Mouse (Mus musculus): ENCODE measurements at regions not wholly inside any gene's neighbourhood (a gene's known extent, or its start where the extent isn't known, plus 50 kb on each side); places are given as distances from the start of the nearest gene placed in this dataset.

GRCm38 (mm10) chr7:117887288-117887687 is 228.7 kb downstream of the Rps15a start:
- Histone ChIP-seq H3K9ac (ENCODE audit: insufficient read depth, low read depth) (no peak overlapping the region), H3K27ac (ENCODE audit: insufficient read depth, low read depth) (no peak overlapping the region), H3K4me2 (ENCODE audit: insufficient read depth, low read depth, poor library complexity, severe bottlenecking) (no peak overlapping the region), H3K9me3 (replicated peaks; ENCODE audit: low read length) (no peaks in the 10 kb centered on the region), H3K27me3 (replicated peaks) (peaks cover 56% of the 10 kb centered on the region), H3K79me2 (replicated peaks; ENCODE audit: control insufficient read depth, extremely low read depth, insufficient read depth, poor library complexity, severe bottlenecking) (no peaks in the 10 kb centered on the region), H3K4me3 (replicated peaks in 1 of 3; ENCODE audit: low read depth in 2 of 3, low read length in 2 of 3, poor library complexity in 1 of 3) (no peak overlapping the region), H3K36me3 (replicated peaks in 1 of 2; ENCODE audit: control insufficient read depth in 1 of 2, insufficient read depth in 1 of 2, low read length in 1 of 2) (no peaks in the 10 kb centered on the region), H3K4me1 (ENCODE audit: control insufficient read depth in 1 of 2, insufficient read depth in 2 of 2) (peaks cover under 1 to 14% of the 10 kb centered on the region in 2 experiments; a peak in 3 of 4 replicates)
- in situ Hi-C loops (cut with MboI; ENCODE audit: low pct_ligation_motif_present, low pct_unique_long_range_greater_than_20kb, low sequenced_read_pairs): loop anchor here (10.0 kb wide), 1 partner anchor 322 kb away; no protein-coding TSS in a partner anchor
- dilution Hi-C loops (cut with MboI; ENCODE audit: extremely low pct_ligation_motif_present, extremely low pct_unique_long_range_greater_than_20kb, low sequenced_read_pairs): no loop called here
- no peak for DNase-seq (ENCODE audit: extremely low read depth)
- TF ChIP-seq HCFC1 (IDR thresholded peaks at IDR 0.05; ENCODE audit: low read depth, low read length): no peak
- no peak for TF ChIP-seq ELF1 (IDR thresholded peaks at IDR 0.05; ENCODE audit: low read depth, low read length)
- TF ChIP-seq NELFE (IDR thresholded peaks at IDR 0.05; ENCODE audit: low read depth, low read length): no peak
- no peak for TF ChIP-seq RAD21 (IDR thresholded peaks at IDR 0.05; ENCODE audit: low read depth, low read length)
- no peak for TF ChIP-seq SIN3A (IDR thresholded peaks at IDR 0.05; ENCODE audit: low read length)
- TF ChIP-seq ZNF384 (IDR thresholded peaks at IDR 0.05; ENCODE audit: low read depth, low read length): no peak
- TF ChIP-seq TCF12 (IDR thresholded peaks at IDR 0.05; ENCODE audit: low read depth, low read length): no peak
- no peak for TF ChIP-seq E2F4 (IDR thresholded peaks at IDR 0.05; ENCODE audit: insufficient replicate concordance, low read depth, low read length)
- no peak for TF ChIP-seq IRF4 (IDR thresholded peaks at IDR 0.05; ENCODE audit: low read depth, low read length)
- no peak for TF ChIP-seq POLR2A (IDR thresholded peaks at IDR 0.05; ENCODE audit: low read depth, low read length)
- TF ChIP-seq MAX (IDR thresholded peaks at IDR 0.05; ENCODE audit: low read length): no peak
- TF ChIP-seq CHD2 (IDR thresholded peaks at IDR 0.05; ENCODE audit: low read length): no peak
- TF ChIP-seq ZKSCAN1 (IDR thresholded peaks at IDR 0.05; ENCODE audit: borderline replicate concordance, low read depth, low read length): no peak
- TF ChIP-seq USF1 (IDR thresholded peaks at IDR 0.05; ENCODE audit: low read depth, low read length): no peak
- TF ChIP-seq BHLHE40 (IDR thresholded peaks at IDR 0.05; ENCODE audit: low read depth, low read length): no peak
- TF ChIP-seq ZMIZ1 (IDR thresholded peaks at IDR 0.05; ENCODE audit: low read depth, low read length): no peak

- dilution Hi-C loops (cut with MboI; ENCODE audit: extremely low pct_ligation_motif_present, extremely low pct_unique_long_range_greater_than_20kb, low sequenced_read_pairs) (no loop called here), in situ Hi-C loops (cut with MboI; ENCODE audit: low pct_ligation_motif_present, low pct_unique_long_range_greater_than_20kb, low sequenced_read_pairs) (loop anchor here (10.0 kb wide), 1 partner anchor 318 kb away; no protein-coding TSS in a partner anchor)
- peak; percentile 73 for DNase-seq (ENCODE audit: extremely low read depth)
- H3K4me2 ChIP-seq (ENCODE audit: insufficient read depth, low read depth, poor library complexity, severe bottlenecking): peak overlapping the region; percentile 61
- no peaks in the 10 kb centered on the region for H3K36me3 ChIP-seq (replicated peaks in 1 of 2; ENCODE audit: control insufficient read depth in 1 of 2, insufficient read depth in 1 of 2, low read length in 1 of 2)
- peak overlapping the region; percentile 62 for H3K9ac ChIP-seq (ENCODE audit: insufficient read depth, low read depth)
- H3K4me1 ChIP-seq (ENCODE audit: control insufficient read depth in 1 of 2, insufficient read depth in 2 of 2): peaks cover 2 to 17% of the 10 kb centered on the region in 2 experiments; a peak in 3 of 4 replicates
- no peaks in the 10 kb centered on the region for H3K79me2 ChIP-seq (replicated peaks; ENCODE audit: control insufficient read depth, extremely low read depth, insufficient read depth, poor library complexity, severe bottlenecking)
- peaks cover 50% of the 10 kb centered on the region for H3K27me3 ChIP-seq (replicated peaks)
- no peak overlapping the region for H3K27ac ChIP-seq (ENCODE audit: insufficient read depth, low read depth)
- H3K4me3 ChIP-seq (replicated peaks in 1 of 3; ENCODE audit: low read depth in 2 of 3, low read length in 2 of 3, poor library complexity in 1 of 3): no peak overlapping the region
- H3K9me3 ChIP-seq (replicated peaks; ENCODE audit: low read length): no peaks in the 10 kb centered on the region
- TF ChIP-seq MAX (IDR thresholded peaks at IDR 0.05; ENCODE audit: low read length) (no peak), IRF4 (IDR thresholded peaks at IDR 0.05; ENCODE audit: low read depth, low read length) (peak; percentile 16; the same call in 1 of the 2 replicates), RAD21 (IDR thresholded peaks at IDR 0.05; ENCODE audit: low read depth, low read length) (peak; percentile 66), EP300 (IDR thresholded peaks at IDR 0.05; ENCODE audit: low read length) (0 out of 2 replicates have a peak, but pooled peaks have one; percentile 11), ETS1 (conservative IDR thresholded peaks at IDR 0.05; ENCODE audit: low read depth, low read length) (no peak), CHD1 (IDR thresholded peaks at IDR 0.05; ENCODE audit: low read depth, low read length) (no peak), E2F4 (IDR thresholded peaks at IDR 0.05; ENCODE audit: insufficient replicate concordance, low read depth, low read length) (no peak), NRF1 (IDR thresholded peaks at IDR 0.05; ENCODE audit: low read depth, low read length) (no peak), SIN3A (IDR thresholded peaks at IDR 0.05; ENCODE audit: low read length) (no peak), GABPA (IDR thresholded peaks at IDR 0.05; ENCODE audit: insufficient replicate concordance, low read depth, low read length) (no peak), USF1 (IDR thresholded peaks at IDR 0.05; ENCODE audit: low read depth, low read length) (no peak), CTCF (conservative IDR thresholded peaks at IDR 0.05 in 1 of 2, IDR thresholded peaks at IDR 0.05 in 1 of 2; ENCODE audit: low read depth in 2 of 2, low read length in 2 of 2) (peak; percentile 75 to 80), BHLHE40 (IDR thresholded peaks at IDR 0.05; ENCODE audit: low read depth, low read length) (no peak), ZKSCAN1 (IDR thresholded peaks at IDR 0.05; ENCODE audit: borderline replicate concordance, low read depth, low read length) (no peak), ZNF384 (IDR thresholded peaks at IDR 0.05; ENCODE audit: low read depth, low read length) (no peak), ZC3H11A (IDR thresholded peaks at IDR 0.05; ENCODE audit: low read depth, low read length) (no peak), NELFE (IDR thresholded peaks at IDR 0.05; ENCODE audit: low read depth, low read length) (no peak), MXI1 (IDR thresholded peaks at IDR 0.05; ENCODE audit: low read depth, low read length) (no peak), CHD2 (IDR thresholded peaks at IDR 0.05; ENCODE audit: low read length) (no peak), ZMIZ1 (IDR thresholded peaks at IDR 0.05; ENCODE audit: low read depth, low read length) (no peak), POLR2A (IDR thresholded peaks at IDR 0.05; ENCODE audit: low read depth, low read length) (no peak), POLR2AphosphoS2 (IDR thresholded peaks at IDR 0.05; ENCODE audit: low read depth, low read length) (no peak), MEF2A (IDR thresholded peaks at IDR 0.05; ENCODE audit: borderline replicate concordance, low read depth, low read length) (no peak), ELF1 (IDR thresholded peaks at IDR 0.05; ENCODE audit: low read depth, low read length) (peak; percentile 73), TBP (conservative IDR thresholded peaks at IDR 0.05; ENCODE audit: low read depth, low read length) (no peak), MAFK (IDR thresholded peaks at IDR 0.05; ENCODE audit: insufficient replicate concordance, low read length) (no peak), HCFC1 (IDR thresholded peaks at IDR 0.05; ENCODE audit: low read depth, low read length) (no peak), SMC3 (IDR thresholded peaks at IDR 0.05; ENCODE audit: low read depth, low read length) (peak; percentile 69), MYC (IDR thresholded peaks at IDR 0.05; ENCODE audit: low read depth, low read length) (peak; percentile 49; the same call in 1 of the 2 replicates)
Measured at GRCm38 (mm10) chr7:117882803-117883202, 233.2 kb downstream of the Rps15a start.

Measured in CH12.LX (cell line).